Mouse (Mus musculus) liver, adult (tissue): ENCODE results near the gene Pgm1.

Experiments used
- GATA4 ChIP-seq: IDR thresholded peaks from 2 replicates; pipeline ENCODE4 v1.6.1; 2014; ENCODE audit warnings: mild to moderate bottlenecking, low read length; ENCODE audit not compliant: insufficient replicate concordance

The Pgm1 gene

GRCm38 (mm10) chr4:99981216-99981615 is 52.0 kb downstream of the Pgm1 start:
- TF ChIP-seq GATA4: no peak

GRCm38 (mm10) chr4:99983652-99984368 is 54.6 kb downstream of the Pgm1 start:
- TF ChIP-seq GATA4: no peak

GRCm38 (mm10) chr4:99984369-99984752 is 55.1 kb downstream of the Pgm1 start:
- no peak for TF ChIP-seq GATA4

- TF ChIP-seq GATA4: no peak
These were observed 55.9 kb downstream of the Pgm1 start for GRCm38 (mm10) chr4:99985086-99985485.

GRCm38 (mm10) chr4:99985631-99986030 is 56.4 kb downstream of the Pgm1 start:
- TF ChIP-seq GATA4: no peak

- no peak for TF ChIP-seq GATA4
These were observed 57.4 kb downstream of the Pgm1 start for GRCm38 (mm10) chr4:99986609-99987008.

GRCm38 (mm10) chr4:99988771-99989170 is 59.6 kb downstream of the Pgm1 start:
- no peak for TF ChIP-seq GATA4

GRCm38 (mm10) chr4:100000971-100001370 is 71.8 kb downstream of the Pgm1 start:
- no peak for TF ChIP-seq GATA4

- no peak for TF ChIP-seq GATA4
These were observed 72.6 kb downstream of the Pgm1 start for GRCm38 (mm10) chr4:100001806-100002205.

GRCm38 (mm10) chr4:100007721-100008120 is 78.5 kb downstream of the Pgm1 start:
- TF ChIP-seq GATA4: no peak

GRCm38 (mm10) chr4:100008371-100009090 is 79.3 kb downstream of the Pgm1 start:
- TF ChIP-seq GATA4: no peak; the same call in 1 of the 2 replicates

GRCm38 (mm10) chr4:100009211-100009678 is 80.0 kb downstream of the Pgm1 start:
- no peak for TF ChIP-seq GATA4

GRCm38 (mm10) chr4:100010916-100011315 is 81.7 kb downstream of the Pgm1 start:
- TF ChIP-seq GATA4: no peak

- no peak for TF ChIP-seq GATA4
These were observed 82.3 kb downstream of the Pgm1 start for GRCm38 (mm10) chr4:100011563-100011962.

- TF ChIP-seq GATA4: no peak
These were observed 83.3 kb downstream of the Pgm1 start for GRCm38 (mm10) chr4:100012361-100013035.

GRCm38 (mm10) chr4:100027773-100028172 is 98.6 kb downstream of the Pgm1 start:
- TF ChIP-seq GATA4: no peak
